Mouse (Mus musculus) lung, adult 2 months (tissue): Measurements from ENCODE around the gene Tpcn1.

Experiments
- CTCF ChIP-seq: fragments of 200-500 bp; IDR thresholded peaks from 2 replicates; pipeline ENCODE4 v1.5.1; 2011; ENCODE audit warnings: mild to moderate bottlenecking, low read length, control low read depth; ENCODE audit not compliant: insufficient read depth
- POLR2A ChIP-seq: fragments of 200-500 bp; IDR thresholded peaks from 2 replicates; pipeline ENCODE4 v1.6.1; 2011; ENCODE audit warnings: low read depth, mild to moderate bottlenecking, control low read depth, low read length, borderline replicate concordance; ENCODE audit errors: extremely low read depth

- no peak for TF ChIP-seq POLR2A
- no peak for TF ChIP-seq CTCF
Observed at GRCm38 (mm10) chr5:120607335-120607734, 18.9 kb upstream of the Tpcn1 start.
